Mouse (Mus musculus): Measurements from ENCODE around the gene Cirbp. TPM values are rescaled to one million over a fixed set of nuclear protein-coding genes. Genes with fewer than 3 reads are reported as not detected.
"Not testable (repeated sequence)": the region's sequence is repeated elsewhere in the genome, so short reads cannot be mapped to it uniquely, and the experiment has no call there.

The Cirbp gene
- polyA plus RNA-seq, 1 experiment from 2014 or later: 14.2 TPM

DNA sequence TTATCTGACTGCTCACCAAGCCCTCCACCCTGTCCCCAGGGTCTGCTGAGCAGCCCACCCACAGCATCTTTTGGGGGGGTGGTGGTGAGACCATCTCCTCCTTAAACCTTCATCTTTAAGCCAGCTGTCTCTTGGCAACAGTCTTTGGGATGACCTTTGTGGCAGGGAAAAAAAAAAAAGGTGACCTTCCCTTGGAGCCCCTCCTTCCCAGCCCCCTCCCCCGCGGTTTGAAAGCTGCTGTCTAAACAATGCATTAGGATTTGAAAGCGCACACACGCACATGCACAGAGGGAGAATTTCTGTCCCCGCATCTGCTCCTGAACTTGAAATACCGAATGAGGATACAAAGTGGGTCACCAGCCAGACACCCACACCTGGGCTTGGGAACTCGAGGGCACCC, 38.3 kb downstream of the Cirbp start:
- no peak overlapping the region for H3K4me3 ChIP-seq (ENCODE audit: low read depth, low read length)
- H3K9ac ChIP-seq (ENCODE audit: low read depth, low read length): no peak overlapping the region
- H3K36me3 ChIP-seq (ENCODE audit: control insufficient read depth, insufficient read depth): no peaks in the 10 kb centered on the region
- H3K9me3 ChIP-seq (replicated peaks; ENCODE audit: control insufficient read depth, low read length): no peaks in the 10 kb centered on the region
- ATAC-seq (ENCODE audit: low read depth): no peak
- H3K4me1 ChIP-seq (ENCODE audit: control insufficient read depth, low read depth, low read length): no peaks in the 10 kb centered on the region
- WGBS (ENCODE audit: insufficient replicate concordance): 41% methylated on average over 7 of the region's 7 CpGs
- H3K4me2 ChIP-seq (ENCODE audit: low read depth, low read length): no peak overlapping the region
- H3K27me3 ChIP-seq (ENCODE audit: control insufficient read depth, insufficient read depth, low read depth, low read length): peaks cover 4% of the 10 kb centered on the region; the same call in 1 of the 2 replicates
- H3K27ac ChIP-seq (ENCODE audit: low read length): no peak overlapping the region

DNA sequence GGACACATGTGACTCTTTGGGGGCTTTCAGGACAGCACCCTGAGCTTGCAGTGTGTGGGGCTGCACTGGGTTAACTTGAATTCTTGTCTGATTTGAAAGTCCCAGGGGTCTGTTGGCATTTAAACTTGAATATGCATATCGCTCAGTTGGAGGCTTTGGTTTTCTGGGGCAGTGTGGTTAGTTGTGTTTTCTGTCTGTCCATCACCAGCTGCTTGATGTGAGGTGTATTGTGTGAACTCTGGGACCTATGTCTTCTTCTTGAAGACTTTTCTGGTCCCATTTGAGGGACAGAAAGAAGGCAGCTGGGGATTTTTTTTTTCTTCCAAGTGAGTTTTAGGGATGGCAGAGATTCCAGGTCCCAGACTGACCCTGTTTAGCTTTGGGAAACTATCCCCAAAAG, 41.4 kb downstream of the Cirbp start:
- H3K4me1 ChIP-seq (ENCODE audit: control insufficient read depth, low read depth, low read length): no peaks in the 10 kb centered on the region
- H3K4me3 ChIP-seq (ENCODE audit: low read depth, low read length): no peak overlapping the region
- no peaks in the 10 kb centered on the region for H3K9me3 ChIP-seq (replicated peaks; ENCODE audit: control insufficient read depth, low read length)
- 53% methylated on average over 1 of the region's 1 CpGs for WGBS (ENCODE audit: insufficient replicate concordance)
- H3K4me2 ChIP-seq (ENCODE audit: low read depth, low read length): no peak overlapping the region
- H3K36me3 ChIP-seq (ENCODE audit: control insufficient read depth, insufficient read depth): no peaks in the 10 kb centered on the region
- no peak overlapping the region for H3K9ac ChIP-seq (ENCODE audit: low read depth, low read length)
- ATAC-seq (ENCODE audit: low read depth): no peak
- H3K27ac ChIP-seq (ENCODE audit: low read length): no peak overlapping the region
- H3K27me3 ChIP-seq (ENCODE audit: control insufficient read depth, insufficient read depth, low read depth, low read length): peaks cover 5% of the 10 kb centered on the region; the same call in 1 of the 2 replicates

DNA sequence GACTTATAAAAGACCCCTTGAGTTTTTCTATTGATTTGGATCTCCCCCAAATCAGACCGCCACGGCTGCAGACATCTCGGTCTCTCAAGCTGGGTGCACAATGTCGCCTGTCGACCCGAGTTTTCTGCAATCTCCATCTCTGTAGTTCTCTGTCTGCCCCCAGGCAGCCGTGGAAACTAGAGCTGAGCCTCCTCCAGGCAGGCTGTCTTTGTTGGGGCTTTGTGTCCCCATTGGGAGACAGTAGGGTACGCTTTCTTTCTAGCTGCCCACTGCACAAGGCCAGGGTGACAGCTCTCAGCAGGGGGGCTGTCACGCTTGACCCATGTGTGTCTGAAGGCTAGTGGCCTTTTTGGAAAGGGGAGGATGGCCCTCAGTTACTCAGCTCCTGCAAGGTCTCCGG, 41.9 kb downstream of the Cirbp start:
- H3K4me2 ChIP-seq (ENCODE audit: low read depth, low read length): no peak overlapping the region
- H3K4me1 ChIP-seq (ENCODE audit: control insufficient read depth, low read depth, low read length): no peaks in the 10 kb centered on the region
- H3K4me3 ChIP-seq (ENCODE audit: low read depth, low read length): no peak overlapping the region
- H3K9me3 ChIP-seq (replicated peaks; ENCODE audit: control insufficient read depth, low read length): no peaks in the 10 kb centered on the region
- 71% methylated on average over 10 of the region's 10 CpGs for WGBS (ENCODE audit: insufficient replicate concordance)
- H3K36me3 ChIP-seq (ENCODE audit: control insufficient read depth, insufficient read depth): no peaks in the 10 kb centered on the region
- no peak overlapping the region for H3K9ac ChIP-seq (ENCODE audit: low read depth, low read length)
- no peak overlapping the region for H3K27ac ChIP-seq (ENCODE audit: low read length)
- no peak for ATAC-seq (ENCODE audit: low read depth)
- H3K27me3 ChIP-seq (ENCODE audit: control insufficient read depth, insufficient read depth, low read depth, low read length): peaks cover 5% of the 10 kb centered on the region; the same call in 1 of the 2 replicates

GRCm38 (mm10) chr10:80208248-80208647, 42.5 kb downstream of the Cirbp start:
- no peaks in the 10 kb centered on the region for H3K4me1 ChIP-seq (ENCODE audit: control insufficient read depth, low read depth, low read length)
- WGBS (ENCODE audit: insufficient replicate concordance): 70% methylated on average over 4 of the region's 4 CpGs
- H3K36me3 ChIP-seq (ENCODE audit: control insufficient read depth, insufficient read depth): no peaks in the 10 kb centered on the region
- no peak overlapping the region for H3K27ac ChIP-seq (ENCODE audit: low read length)
- no peak overlapping the region for H3K4me2 ChIP-seq (ENCODE audit: low read depth, low read length)
- no peak for ATAC-seq (ENCODE audit: low read depth)
- no peaks in the 10 kb centered on the region for H3K9me3 ChIP-seq (replicated peaks; ENCODE audit: control insufficient read depth, low read length)
- no peak overlapping the region for H3K4me3 ChIP-seq (ENCODE audit: low read depth, low read length)
- H3K9ac ChIP-seq (ENCODE audit: low read depth, low read length): no peak overlapping the region
- peaks cover 5% of the 10 kb centered on the region; the same call in 1 of the 2 replicates for H3K27me3 ChIP-seq (ENCODE audit: control insufficient read depth, insufficient read depth, low read depth, low read length)

GRCm38 (mm10) chr10:80208841-80209371, 43.1 kb downstream of the Cirbp start:
- Histone ChIP-seq H3K4me3 (ENCODE audit: low read depth, low read length) (no peak overlapping the region), H3K4me2 (ENCODE audit: low read depth, low read length) (no peak overlapping the region), H3K4me1 (ENCODE audit: control insufficient read depth, low read depth, low read length) (no peaks in the 10 kb centered on the region), H3K27ac (ENCODE audit: low read length) (no peak overlapping the region), H3K9ac (ENCODE audit: low read depth, low read length) (no peak overlapping the region), H3K36me3 (ENCODE audit: control insufficient read depth, insufficient read depth) (no peaks in the 10 kb centered on the region), H3K9me3 (replicated peaks; ENCODE audit: control insufficient read depth, low read length) (no peaks in the 10 kb centered on the region), H3K27me3 (ENCODE audit: control insufficient read depth, insufficient read depth, low read depth, low read length) (peaks cover 5% of the 10 kb centered on the region; the same call in 1 of the 2 replicates)
- ATAC-seq (ENCODE audit: low read depth): no peak
- WGBS (ENCODE audit: insufficient replicate concordance): 41% methylated on average over 24 of the region's 24 CpGs

DNA sequence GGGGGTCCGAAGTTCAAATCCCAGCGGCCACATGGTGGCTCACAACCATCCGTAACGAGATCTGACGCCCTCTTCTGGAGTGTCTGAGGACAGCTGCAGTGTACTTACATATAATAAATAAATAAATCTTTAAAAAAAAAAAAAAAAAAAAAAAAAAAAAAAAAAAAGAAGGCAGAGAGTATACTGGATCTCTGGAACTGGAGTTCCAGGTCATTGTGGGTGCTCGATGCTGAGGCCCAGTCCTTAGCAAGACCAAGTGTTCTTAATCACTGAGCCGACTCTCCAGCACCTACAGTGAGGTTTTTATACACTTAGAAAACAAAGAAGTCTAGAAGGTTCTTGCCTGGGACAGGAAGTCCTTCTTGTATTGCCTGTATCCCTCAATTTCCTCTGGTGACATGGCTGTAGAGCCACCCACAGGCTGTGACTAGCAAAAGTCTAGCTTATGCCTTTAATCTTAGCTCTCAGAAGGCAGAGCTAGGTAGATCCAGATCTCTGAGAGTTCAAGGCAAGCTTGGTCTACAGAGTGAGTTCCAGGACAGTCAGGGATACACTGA, 45.8 kb downstream of the Cirbp start:
- H3K36me3 ChIP-seq (ENCODE audit: control insufficient read depth, insufficient read depth); H3K9me3 ChIP-seq (replicated peaks; ENCODE audit: control insufficient read depth, low read length); H3K4me3 ChIP-seq (ENCODE audit: low read depth, low read length); H3K27ac ChIP-seq (ENCODE audit: low read length); H3K4me1 ChIP-seq (ENCODE audit: control insufficient read depth, low read depth, low read length); H3K4me2 ChIP-seq (ENCODE audit: low read depth, low read length); H3K9ac ChIP-seq (ENCODE audit: low read depth, low read length); H3K27me3 ChIP-seq (ENCODE audit: control insufficient read depth, insufficient read depth, low read depth, low read length); ATAC-seq (ENCODE audit: low read depth): not testable (repeated sequence)
- WGBS (ENCODE audit: insufficient replicate concordance): 57% methylated on average over 7 of the region's 7 CpGs

- no peak overlapping the region for H3K27ac ChIP-seq (ENCODE audit: low read length)
- no peak overlapping the region for H3K4me2 ChIP-seq (ENCODE audit: low read depth, low read length)
- no peaks in the 10 kb centered on the region for H3K36me3 ChIP-seq (ENCODE audit: control insufficient read depth, insufficient read depth)
- no peak overlapping the region for H3K4me3 ChIP-seq (ENCODE audit: low read depth, low read length)
- 23% methylated on average over 16 of the region's 16 CpGs for WGBS (ENCODE audit: insufficient replicate concordance)
- H3K9ac ChIP-seq (ENCODE audit: low read depth, low read length): no peak overlapping the region
- no peaks in the 10 kb centered on the region for H3K4me1 ChIP-seq (ENCODE audit: control insufficient read depth, low read depth, low read length)
- H3K27me3 ChIP-seq (ENCODE audit: control insufficient read depth, insufficient read depth, low read depth, low read length): no peaks in the 10 kb centered on the region
- H3K9me3 ChIP-seq (replicated peaks; ENCODE audit: control insufficient read depth, low read length): no peaks in the 10 kb centered on the region
- no peak for ATAC-seq (ENCODE audit: low read depth)
Observed at GRCm38 (mm10) chr10:80215048-80215772, 49.4 kb downstream of the Cirbp start.

DNA sequence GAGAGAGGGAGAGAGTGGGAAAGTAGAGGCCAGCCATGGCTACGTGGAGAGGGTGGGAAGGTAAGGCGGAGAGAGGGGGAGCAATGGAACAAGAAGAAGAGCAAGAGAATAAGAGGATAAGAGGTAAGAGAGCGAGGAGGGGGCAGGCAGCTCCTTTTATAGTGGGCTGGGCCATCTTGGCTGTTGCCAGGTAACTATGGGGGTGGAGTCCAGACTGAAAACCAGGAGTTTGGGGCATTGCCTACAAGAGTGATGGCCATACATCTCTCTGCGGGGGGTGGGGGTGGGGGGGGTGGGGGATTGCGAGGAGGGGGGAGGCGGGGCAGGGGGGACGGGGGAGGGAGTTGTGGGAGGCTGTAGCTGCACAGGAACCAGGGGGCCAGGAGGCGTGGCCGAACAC, 54.9 kb downstream of the Cirbp start:
- Histone ChIP-seq H3K27ac (ENCODE audit: low read length) (no peak overlapping the region), H3K4me2 (ENCODE audit: low read depth, low read length) (no peak overlapping the region), H3K36me3 (ENCODE audit: control insufficient read depth, insufficient read depth) (no peaks in the 10 kb centered on the region), H3K27me3 (ENCODE audit: control insufficient read depth, insufficient read depth, low read depth, low read length) (no peaks in the 10 kb centered on the region; the same call in 1 of the 2 replicates), H3K9me3 (replicated peaks; ENCODE audit: control insufficient read depth, low read length) (no peaks in the 10 kb centered on the region), H3K9ac (ENCODE audit: low read depth, low read length) (no peak overlapping the region), H3K4me3 (ENCODE audit: low read depth, low read length) (no peak overlapping the region), H3K4me1 (ENCODE audit: control insufficient read depth, low read depth, low read length) (peaks cover 2% of the 10 kb centered on the region)
- WGBS (ENCODE audit: insufficient replicate concordance): 50% methylated on average over 7 of the region's 9 CpGs
- no peak for ATAC-seq (ENCODE audit: low read depth)
